ENCODE assay signal across 8 mouse cellular contexts in genomic region chr2:29060135-29060597, GRCm38 (mm10). TPM values are rescaled to one million over a fixed set of nuclear protein-coding genes. Genes with fewer than 3 reads are reported as not detected.
DNase-seq lines count a peak whose midpoint lies in the region; ATAC-seq and TF ChIP-seq lines count a peak whose summit lies in the region.

Ttf1 (plus strand) TSS chr2:29060262.

- peak within 1 kb of the TSS; percentile 97 for H3K4me3 ChIP-seq in ES-Bruce4 (ENCODE audit: low read depth, low read length)
- peak within 1 kb of the TSS; percentile 91 for H3K4me3 ChIP-seq in forebrain, embryonic 13.5 days
- H3K4me3 ChIP-seq in lung, adult 2 months (replicated peaks; ENCODE audit: extremely low read depth, low read depth, low read length): peak within 1 kb of the TSS; percentile 90

- no peaks in the 10 kb centered on the region for H3K4me1 ChIP-seq in ES-Bruce4 (ENCODE audit: control insufficient read depth, insufficient read depth, low read length)
- peaks cover 10% of the 10 kb centered on the region for H3K4me1 ChIP-seq in forebrain, embryonic 13.5 days
- no peaks in the 10 kb centered on the region for H3K4me1 ChIP-seq in lung, adult 2 months (ENCODE audit: control insufficient read depth, insufficient read depth, low read length)

- peak; percentile 99 for ATAC-seq in cerebellum, adult (ENCODE audit: insufficient number of reproducible peaks, low FRiP score, low TSS enrichment)
- peak; percentile 98 for ATAC-seq in forebrain, embryonic 13.5 days
- ATAC-seq in neutrophil, adult 5-6 weeks (ENCODE audit: extremely low read depth, insufficient number of reproducible peaks, low FRiP score, poor library complexity, severe bottlenecking): peak; percentile 91

- H3K36me3 ChIP-seq in ES-Bruce4 (ENCODE audit: control insufficient read depth, insufficient read depth, low read length, poor library complexity, severe bottlenecking): no peaks in the 10 kb centered on the region
- no peaks in the 10 kb centered on the region for H3K36me3 ChIP-seq in forebrain, embryonic 13.5 days (ENCODE audit: poor library complexity, severe bottlenecking)

- TF ChIP-seq EP300 in ES-Bruce4 (IDR thresholded peaks at IDR 0.05; ENCODE audit: insufficient read depth, low read depth, low read length): no peak

- H3K4me2 ChIP-seq in forebrain, embryonic 13.5 days: peak within 1 kb of the TSS; percentile 88

- peak; percentile 10 for TF ChIP-seq POLR2A in ES-Bruce4 (IDR thresholded peaks at IDR 0.05; ENCODE audit: insufficient read depth, low read length)
- TF ChIP-seq POLR2A in lung, adult 2 months (IDR thresholded peaks at IDR 0.05; ENCODE audit: borderline replicate concordance, extremely low read depth, low read depth, low read length): peak; percentile 87; the same call in 1 of the 2 replicates

- under 1% methylated on average over 41 of the region's 41 CpGs for WGBS in forebrain, embryonic 13.5 days
- under 1% methylated on average over 41 of the region's 41 CpGs for WGBS in lung, adult 2 months

- DNase-seq in heart, postnatal 14 days: peak; percentile 83 to 89
- peak; percentile 85 to 95 for DNase-seq in layer of hippocampus, adult 18-20 months (ENCODE audit: low spot score in 2 of 2)
- DNase-seq in lung, adult 2 months: peak; percentile 83
- DNase-seq in thymus, adult 18-20 months: peak; percentile 78 to 89

- no peaks in the 10 kb centered on the region for H3K9me3 ChIP-seq in ES-Bruce4 (replicated peaks; ENCODE audit: control insufficient read depth, insufficient read depth, low read length, poor library complexity, severe bottlenecking)
- no peaks in the 10 kb centered on the region for H3K9me3 ChIP-seq in forebrain, embryonic 13.5 days (replicated peaks)

- peak within 1 kb of the TSS; percentile 78 for H3K9ac ChIP-seq in ES-Bruce4 (ENCODE audit: low read depth, poor library complexity, severe bottlenecking)
- H3K9ac ChIP-seq in forebrain, embryonic 13.5 days: peak within 1 kb of the TSS; percentile 77

- TF ChIP-seq CTCF in ES-Bruce4 (IDR thresholded peaks at IDR 0.05; ENCODE audit: low read depth, low read length): no peak
- TF ChIP-seq CTCF in lung, adult 2 months (IDR thresholded peaks at IDR 0.05; ENCODE audit: insufficient read depth, low read length): no peak

- intact Hi-C loops in heart, postnatal 14 days (cut with DNase I): loop anchor here (5.0 kb wide), 1 partner anchor 62 kb away; the partner anchor contains the start of gene Setx

- H3K27ac ChIP-seq in ES-Bruce4 (ENCODE audit: insufficient read depth, low read length): peak within 1 kb of the TSS; percentile 29
- peak within 1 kb of the TSS; percentile 91 for H3K27ac ChIP-seq in forebrain, embryonic 13.5 days

- H3K27me3 ChIP-seq in ES-Bruce4 (ENCODE audit: control insufficient read depth, insufficient read depth, low read length, poor library complexity, severe bottlenecking): no peaks in the 10 kb centered on the region
- H3K27me3 ChIP-seq in forebrain, embryonic 13.5 days: peaks cover 29% of the 10 kb centered on the region

RNA-seq across cellular contexts. Expression of gene Ttf1, which starts in this region (rescaled TPM):
- 26.2 and 33.9 TPM in 2 replicates for polyA plus RNA-seq in ES-Bruce4 (2011; ENCODE audit: insufficient read depth, insufficient read length, low read depth, missing spikeins)
- 10.2 and 11.1 TPM in 2 replicates for polyA plus RNA-seq in forebrain, embryonic 13.5 days (2015; fragmentation: Nextera tagmentation; extraction: Ambion mirVana)
- total RNA-seq in heart, postnatal 14 days (2021): 1 to 10 TPM; 6.2 to 6.6 TPM
- 10 to 100 TPM; 10.8 to 11.0 TPM for total RNA-seq in layer of hippocampus, adult 18-20 months (2021)
- polyA plus RNA-seq in lung, adult 2 months (2012; rRNA removed): 4.6 and 7.2 TPM in 2 replicates
- total RNA-seq in neutrophil, adult 5-6 weeks (2017): 37.6 and 42.9 TPM in 2 replicates

Comparison
In these comparisons a context has a peak if more than half of its experiments do, and no peak if none do; other contexts are left out.
1. Peak in every context shown above with its lines: DNase-seq, ATAC-seq, H3K4me3 ChIP-seq and H3K27ac ChIP-seq.